Mouse (Mus musculus) liver, embryonic 11.5 days (tissue): ENCODE measurements around the gene Prkch. TPM values are rescaled to one million over a fixed set of nuclear protein-coding genes. Genes with fewer than 3 reads are reported as not detected.

ENCODE experiments used
- ATAC-seq: fragments of 200-750 bp; cut with Nextera tagmentation; replicated peaks from 2 replicates; pipeline ENCODE4 v1.8.0; 2017; ENCODE audit warnings: moderate number of reproducible peaks, mild to moderate bottlenecking, moderate TSS enrichment, moderate library complexity; ENCODE audit not compliant: low FRiP score
- DNase-seq: peaks from one replicate; pipeline ENCODE4 v3.0.0-alpha.2; 2017; ENCODE audit warnings: low spot score
- H3K27ac ChIP-seq: fragments of 300-500 bp; sonication (generic); 2 replicates; pipeline ENCODE4 v1.5.1; 2014; ENCODE audit warnings: mild to moderate bottlenecking, low read depth, low read length, control low read depth
- H3K27me3 ChIP-seq: fragments of 300-500 bp; sonication (generic); replicated peaks from 2 replicates; pipeline ENCODE4 v1.6.1; 2014; ENCODE audit warnings: low read length, mixed read lengths; ENCODE audit not compliant: control insufficient read depth, insufficient read depth
- H3K36me3 ChIP-seq: fragments of 300-500 bp; sonication (generic); 2 replicates; pipeline ENCODE4 v1.6.1; 2014; ENCODE audit warnings: mild to moderate bottlenecking, low read length, moderate library complexity, mixed read lengths; ENCODE audit not compliant: control insufficient read depth, insufficient read depth
- H3K4me1 ChIP-seq: fragments of 300-500 bp; sonication (generic); replicated peaks from 2 replicates; pipeline ENCODE4 v1.6.1; 2014; ENCODE audit warnings: low read length, mixed read lengths; ENCODE audit not compliant: control insufficient read depth, insufficient read depth
- H3K4me2 ChIP-seq: fragments of 300-500 bp; sonication (generic); 2 replicates; pipeline ENCODE4 v1.6.1; 2014; ENCODE audit warnings: mild to moderate bottlenecking, control low read depth, moderate library complexity
- H3K4me3 ChIP-seq: fragments of 300-500 bp; sonication (generic); 2 replicates; pipeline ENCODE4 v1.5.1; 2014; ENCODE audit warnings: low read depth, low read length, control low read depth
- H3K9ac ChIP-seq: fragments of 300-500 bp; sonication (generic); 2 replicates; pipeline ENCODE4 v1.6.1; 2014; ENCODE audit warnings: low read depth, low read length, control low read depth
- H3K9me3 ChIP-seq: fragments of 300-500 bp; sonication (generic); 2 replicates; pipeline ENCODE4 v1.6.1; 2016; ENCODE audit warnings: low read length, inconsistent platforms, mixed read lengths; ENCODE audit not compliant: control insufficient read depth
- WGBS: fragments of 180-500 bp; shearing (Covaris S2); extraction: QIAGEN DNeasy Blood & Tissue Kit; methylation state at CpG from one replicate; pipeline ENCODE4 v1.1.7; 2014; 5-methylcytosine and 5-hydroxymethylcytosine counted together
- polyA plus RNA-seq: library from polyadenylated mRNA; unstranded; fragments of >200 nt; fragmentation: Nextera tagmentation; extraction: Ambion mirVana; gene quantifications from 2 replicates; pipeline ENCODE4 v1.2.1, GENCODE M21; 2014

The Prkch gene
- polyA plus RNA-seq, 1 experiment from 2014 or later: 6.4 TPM

DNA sequence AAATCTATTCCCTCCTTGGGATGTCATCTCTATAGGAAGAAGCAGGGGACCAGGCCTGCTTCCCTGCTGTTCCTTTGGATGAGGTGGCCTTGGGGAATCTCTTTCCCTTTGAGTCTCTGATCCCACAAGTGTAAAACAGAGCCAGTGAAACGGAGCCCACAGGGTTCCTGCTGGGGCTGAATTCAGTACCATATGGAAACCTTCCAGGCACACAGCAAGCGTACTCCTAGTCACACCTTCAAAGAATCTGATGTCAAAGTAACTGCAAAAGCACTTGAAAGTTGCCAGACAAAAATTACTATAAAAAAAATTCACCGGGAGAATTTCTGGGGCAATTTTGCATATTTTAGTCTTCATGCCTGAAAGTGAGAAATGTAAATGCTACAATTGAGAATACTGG lies 178.2 kb downstream of the Prkch start:
- no peaks in the 10 kb centered on the region for H3K9me3 ChIP-seq
- H3K27ac ChIP-seq: no peak overlapping the region
- H3K36me3 ChIP-seq: no peaks in the 10 kb centered on the region
- H3K4me2 ChIP-seq: no peak overlapping the region
- H3K27me3 ChIP-seq: no peaks in the 10 kb centered on the region
- DNase-seq (no peak), ATAC-seq (no peak)
- no peak overlapping the region for H3K4me3 ChIP-seq
- H3K9ac ChIP-seq: no peak overlapping the region
- 78% methylated on average over 3 of the region's 3 CpGs for WGBS
- H3K4me1 ChIP-seq: no peaks in the 10 kb centered on the region; the same call in 1 of the 2 replicates

DNA sequence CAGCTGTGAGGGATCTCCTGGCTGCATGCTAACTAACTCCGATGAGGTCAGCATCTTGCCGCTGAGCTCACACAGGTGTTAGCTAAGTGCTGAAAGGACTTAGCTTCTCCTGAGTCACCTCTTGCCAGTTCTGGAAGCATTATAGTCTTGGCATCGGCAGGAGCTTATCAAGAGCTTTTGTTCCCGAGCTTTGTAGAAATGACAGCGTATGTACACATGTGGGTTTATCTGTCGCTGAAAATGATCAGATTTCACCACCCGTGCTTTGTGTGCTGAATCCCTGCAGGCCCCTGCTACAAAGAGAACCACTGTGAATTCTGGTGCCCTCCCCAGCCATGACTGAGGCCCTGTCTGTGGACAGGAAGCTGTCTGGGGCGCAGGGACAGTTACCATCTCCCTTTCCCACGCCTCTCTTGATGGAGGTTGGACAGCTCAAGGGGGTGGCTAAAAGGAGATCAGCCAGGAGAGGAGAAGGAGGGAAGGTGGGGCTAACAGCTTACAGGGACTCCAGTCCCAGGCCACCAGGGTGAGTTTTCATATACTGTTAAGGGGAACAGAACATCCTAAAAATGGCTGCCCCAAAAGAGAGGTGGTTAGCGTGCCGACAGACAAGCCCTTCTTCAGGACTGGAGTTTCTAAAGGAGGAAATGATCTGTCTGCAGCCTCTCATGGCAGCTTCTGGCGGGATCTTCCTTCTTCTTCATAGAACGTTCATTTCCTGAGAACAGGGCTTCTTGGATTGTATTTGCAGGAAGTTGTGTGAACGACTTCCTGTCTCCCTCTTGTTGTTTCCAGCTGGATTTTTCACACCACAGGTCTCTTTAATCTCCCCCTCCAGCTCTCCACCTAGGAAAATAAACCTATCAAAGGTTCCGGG lies 180.3 kb downstream of the Prkch start:
- Histone ChIP-seq H3K4me3 (no peak overlapping the region), H3K4me1 (no peaks in the 10 kb centered on the region; the same call in 1 of the 2 replicates), H3K36me3 (no peaks in the 10 kb centered on the region), H3K4me2 (no peak overlapping the region), H3K27me3 (no peaks in the 10 kb centered on the region), H3K9ac (no peak overlapping the region), H3K9me3 (no peaks in the 10 kb centered on the region), H3K27ac (no peak overlapping the region)
- no peak for ATAC-seq
- WGBS: 50% methylated on average over 15 of the region's 15 CpGs
- no peak for DNase-seq

GRCm38 (mm10) chr12:73766152-73766551 lies 181.6 kb downstream of the Prkch start:
- 63% methylated on average over 8 of the region's 8 CpGs for WGBS

DNA sequence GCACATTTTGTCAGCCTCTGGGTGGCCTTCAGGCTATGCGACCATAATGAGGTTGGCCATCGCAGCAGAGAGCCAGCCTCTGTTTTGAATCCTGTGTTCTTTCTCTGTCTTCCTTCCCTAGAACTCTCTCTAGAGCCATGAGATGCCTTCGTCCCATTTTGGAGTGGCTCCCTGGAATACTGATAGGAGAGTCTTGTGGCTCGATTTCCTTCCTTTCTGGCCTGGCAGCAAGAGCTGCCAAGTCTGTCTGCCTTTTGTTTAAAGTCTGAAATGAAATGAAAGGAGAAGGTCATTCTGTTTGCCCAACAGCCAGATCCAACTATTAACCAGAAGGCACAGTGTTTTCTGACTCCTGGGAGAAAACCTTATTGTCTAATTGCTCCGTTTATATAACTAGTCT lies 184.2 kb downstream of the Prkch start:
- no peaks in the 10 kb centered on the region for H3K9me3 ChIP-seq
- no peak overlapping the region for H3K27ac ChIP-seq
- no peaks in the 10 kb centered on the region for H3K36me3 ChIP-seq
- WGBS: 72% methylated on average over 5 of the region's 5 CpGs
- H3K9ac ChIP-seq: no peak overlapping the region
- DNase-seq: no peak
- no peaks in the 10 kb centered on the region; the same call in 1 of the 2 replicates for H3K4me1 ChIP-seq
- ATAC-seq: no peak
- H3K4me2 ChIP-seq: no peak overlapping the region
- no peak overlapping the region for H3K4me3 ChIP-seq
- no peaks in the 10 kb centered on the region for H3K27me3 ChIP-seq

More at GRCm38 (mm10) chr12:73766152-73766551, 181.6 kb downstream of the Prkch start:
- no peak overlapping the region for H3K9ac ChIP-seq
- ATAC-seq (no peak), DNase-seq (no peak)
- H3K36me3 ChIP-seq: no peaks in the 10 kb centered on the region
- no peaks in the 10 kb centered on the region; the same call in 1 of the 2 replicates for H3K4me1 ChIP-seq
- H3K4me2 ChIP-seq: no peak overlapping the region
- no peaks in the 10 kb centered on the region for H3K27me3 ChIP-seq
- no peak overlapping the region for H3K4me3 ChIP-seq
- H3K27ac ChIP-seq: no peak overlapping the region
- H3K9me3 ChIP-seq: no peaks in the 10 kb centered on the region

DNA sequence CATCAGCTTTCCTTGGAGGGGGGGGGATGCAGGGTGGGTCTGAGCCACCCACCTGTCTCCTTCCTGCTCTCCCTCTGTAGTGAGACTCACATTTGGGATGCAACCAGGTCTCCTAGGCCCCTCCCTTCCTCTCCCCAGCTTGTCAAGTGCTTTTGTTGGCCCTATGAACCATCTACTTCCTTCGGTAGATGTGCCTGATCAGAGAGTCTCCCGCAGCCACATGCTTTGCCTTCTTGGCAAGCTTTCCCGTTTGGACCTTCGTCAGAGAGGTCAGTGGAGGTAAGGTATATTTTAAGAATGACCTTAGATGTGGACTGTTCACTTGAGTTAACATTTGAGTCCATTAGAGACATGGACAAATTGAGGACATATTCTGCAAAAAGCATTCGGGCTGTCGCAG lies 184.9 kb downstream of the Prkch start:
- H3K4me1 ChIP-seq: no peaks in the 10 kb centered on the region; the same call in 1 of the 2 replicates
- H3K9me3 ChIP-seq: no peaks in the 10 kb centered on the region
- DNase-seq (no peak), ATAC-seq (no peak)
- 85% methylated on average over 6 of the region's 6 CpGs for WGBS
- no peak overlapping the region for H3K4me2 ChIP-seq
- H3K27me3 ChIP-seq: no peaks in the 10 kb centered on the region
- H3K36me3 ChIP-seq: no peaks in the 10 kb centered on the region
- H3K4me3 ChIP-seq: no peak overlapping the region
- H3K27ac ChIP-seq: no peak overlapping the region
- H3K9ac ChIP-seq: no peak overlapping the region

GRCm38 (mm10) chr12:73770771-73771170 lies 186.2 kb downstream of the Prkch start:
- no peak overlapping the region for H3K4me2 ChIP-seq
- H3K4me3 ChIP-seq: no peak overlapping the region
- H3K36me3 ChIP-seq: no peaks in the 10 kb centered on the region
- no peak for ATAC-seq
- no peak for DNase-seq
- H3K27me3 ChIP-seq: no peaks in the 10 kb centered on the region
- no peaks in the 10 kb centered on the region for H3K9me3 ChIP-seq
- no peaks in the 10 kb centered on the region; the same call in 1 of the 2 replicates for H3K4me1 ChIP-seq
- no peak overlapping the region for H3K9ac ChIP-seq
- H3K27ac ChIP-seq: no peak overlapping the region
- 92% methylated on average over 1 of the region's 1 CpGs for WGBS

GRCm38 (mm10) chr12:73774793-73775385 lies 190.3 kb downstream of the Prkch start:
- Histone ChIP-seq H3K36me3 (no peaks in the 10 kb centered on the region), H3K4me1 (0 out of 2 replicates have a peak, but pooled peaks cover 2% of the 10 kb centered on the region), H3K9ac (no peak overlapping the region), H3K9me3 (no peaks in the 10 kb centered on the region), H3K27ac (no peak overlapping the region), H3K4me2 (no peak overlapping the region), H3K27me3 (no peaks in the 10 kb centered on the region), H3K4me3 (no peak overlapping the region)
- ATAC-seq (no peak), DNase-seq (no peak)
- WGBS: 82% methylated on average over 7 of the region's 7 CpGs

DNA sequence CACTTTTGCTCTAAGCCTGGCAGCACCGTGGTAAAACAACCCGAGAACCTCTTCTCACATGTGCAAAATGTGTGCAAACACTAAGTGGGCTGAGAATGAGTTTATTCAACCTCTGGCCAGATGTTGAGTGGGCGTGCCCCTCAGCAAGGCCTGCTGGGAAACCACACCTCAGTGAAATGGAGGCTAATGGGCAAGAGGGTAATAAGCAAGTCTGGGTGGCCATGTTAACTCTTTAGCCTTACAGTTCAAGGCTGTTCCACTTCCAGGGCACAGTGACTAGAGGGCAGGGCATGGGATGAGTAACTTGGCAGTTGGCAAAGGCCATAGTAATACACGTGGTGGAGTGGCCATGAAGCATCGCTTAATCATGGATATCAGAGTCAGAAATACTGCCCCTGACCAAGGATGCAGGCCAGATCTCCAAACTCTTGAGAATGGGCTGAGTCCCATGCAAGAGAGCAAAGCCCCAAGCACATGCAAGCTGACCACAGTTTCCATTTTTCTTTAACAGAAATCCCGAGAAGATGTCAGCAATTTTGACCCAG lies 191.9 kb downstream of the Prkch start:
- WGBS: 81% methylated on average over 6 of the region's 6 CpGs
- no peaks in the 10 kb centered on the region for H3K9me3 ChIP-seq
- H3K4me2 ChIP-seq: no peak overlapping the region
- H3K27ac ChIP-seq: no peak overlapping the region
- H3K36me3 ChIP-seq: no peaks in the 10 kb centered on the region
- ATAC-seq (no peak), DNase-seq (no peak)
- H3K27me3 ChIP-seq: no peaks in the 10 kb centered on the region
- no peak overlapping the region for H3K4me3 ChIP-seq
- 0 out of 2 replicates have a peak, but pooled peaks cover 2% of the 10 kb centered on the region for H3K4me1 ChIP-seq
- no peak overlapping the region for H3K9ac ChIP-seq
